Mouse (Mus musculus) brain, embryonic 18.5 days (tissue): ENCODE results near the gene Frmd5.

Source experiments
- DNase-seq: peaks from one replicate; pipeline ENCODE4 v3.0.0-alpha.2; 2012; ENCODE audit warnings: low read depth, low spot score

Gene Frmd5

DNA sequence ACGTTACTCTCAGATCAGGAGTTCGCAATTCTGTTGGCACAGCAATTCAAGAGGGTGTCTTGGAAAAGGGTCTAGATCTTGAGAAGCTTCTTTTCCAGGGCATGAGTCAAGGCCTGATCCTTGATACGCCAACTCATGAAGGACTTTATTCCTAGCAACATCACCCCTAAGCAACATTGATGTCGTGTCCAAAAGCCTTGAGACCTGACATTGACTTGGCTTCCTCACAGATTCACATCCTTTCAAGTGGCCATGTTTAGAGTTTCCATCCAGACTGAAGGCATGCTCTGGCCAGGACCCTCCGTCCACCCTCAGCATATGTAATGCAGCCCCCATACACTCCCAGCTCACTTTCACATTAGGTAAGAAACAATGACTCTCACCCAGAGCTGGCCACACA, 45.0 kb downstream of the Frmd5 start:
- DNase-seq, result no peak

DNA sequence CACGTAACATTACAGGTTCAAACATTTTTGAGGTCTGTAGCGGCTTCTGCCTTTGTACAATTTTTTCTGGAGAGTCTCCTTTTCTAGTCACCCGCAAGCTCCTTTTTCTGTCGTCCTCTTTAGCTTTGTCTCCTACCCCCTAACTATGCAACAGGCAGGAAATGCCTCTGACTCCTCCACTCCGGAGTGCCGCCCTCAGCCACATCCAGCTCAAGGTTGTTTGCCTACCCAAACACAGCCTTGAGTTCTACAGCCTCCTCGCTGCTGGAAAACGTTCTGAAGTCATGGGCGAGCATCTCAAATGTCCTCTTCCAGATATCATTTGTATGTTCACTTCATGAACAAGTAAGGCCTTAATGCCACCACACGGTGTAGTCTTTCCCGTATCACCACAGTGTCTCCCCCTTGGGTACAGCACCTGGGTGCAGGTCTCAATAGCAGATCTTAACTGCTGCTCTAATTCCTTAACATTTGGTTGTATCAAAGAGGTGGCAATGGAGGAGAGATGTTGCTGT, 45.5 kb downstream of the Frmd5 start:
- DNase-seq, result no peak

DNA sequence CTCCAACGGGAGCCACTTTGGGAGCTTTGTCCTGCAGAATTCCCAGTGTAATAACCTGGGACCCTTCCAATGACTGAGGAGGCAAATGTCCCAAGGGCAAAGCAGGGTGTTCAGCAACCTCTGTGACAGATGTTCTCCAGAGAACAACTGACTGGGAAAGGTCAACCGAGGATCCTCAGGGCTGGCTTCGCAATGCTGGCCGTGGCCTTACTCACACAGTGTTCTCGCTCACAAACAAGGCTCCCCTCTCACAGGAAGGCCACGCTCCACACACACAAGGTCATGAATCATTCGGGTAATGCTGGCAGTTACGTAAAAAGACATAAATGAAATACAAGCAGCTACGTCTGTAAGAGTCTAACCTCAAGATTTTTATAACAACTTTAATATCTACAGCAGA, 46.2 kb downstream of the Frmd5 start:
- no peak for DNase-seq

GRCm38 (mm10) chr2:121758258-121758657, 48.6 kb downstream of the Frmd5 start:
- no peak for DNase-seq

DNA sequence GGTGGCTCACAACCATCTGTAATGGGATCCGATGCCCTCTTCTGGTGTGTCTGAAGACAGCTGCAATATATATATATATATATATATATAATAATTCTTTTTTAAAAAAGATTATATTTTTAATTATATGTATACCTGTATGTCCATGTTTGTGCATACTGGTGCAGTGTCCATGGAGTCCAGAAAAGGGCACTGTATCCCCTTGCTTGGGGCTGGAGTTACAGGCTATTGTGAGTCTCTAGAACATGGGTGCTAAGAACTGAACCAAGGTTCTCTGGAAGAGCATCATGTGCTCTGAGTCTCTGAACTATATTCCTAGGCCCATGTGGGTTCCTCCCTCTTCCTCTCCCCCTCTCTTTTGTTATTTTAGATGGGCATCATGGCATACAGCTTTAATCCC, 50.6 kb downstream of the Frmd5 start:
- no peak for DNase-seq

DNA sequence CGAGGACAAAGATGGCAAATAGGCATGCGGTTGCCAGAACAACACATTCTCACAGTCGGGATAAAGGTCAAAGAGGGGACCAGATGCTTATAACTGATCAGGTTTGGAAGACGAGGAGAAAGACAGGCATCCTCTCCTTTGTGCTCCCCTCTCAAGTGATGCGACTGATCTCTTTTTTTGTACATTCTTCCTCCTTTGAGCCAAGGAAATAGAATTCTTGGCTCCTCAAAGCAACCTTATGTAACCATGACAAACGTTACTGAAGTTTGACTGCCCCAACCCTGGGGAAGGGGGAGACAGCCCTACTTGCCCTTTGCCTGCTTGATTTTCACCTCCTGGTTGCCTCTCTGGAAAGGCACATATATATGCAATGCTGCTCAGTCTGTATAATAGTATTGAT, 51.8 kb downstream of the Frmd5 start:
- no peak for DNase-seq

GRCm38 (mm10) chr2:121750121-121750520, 56.8 kb downstream of the Frmd5 start:
- no peak for DNase-seq

DNA sequence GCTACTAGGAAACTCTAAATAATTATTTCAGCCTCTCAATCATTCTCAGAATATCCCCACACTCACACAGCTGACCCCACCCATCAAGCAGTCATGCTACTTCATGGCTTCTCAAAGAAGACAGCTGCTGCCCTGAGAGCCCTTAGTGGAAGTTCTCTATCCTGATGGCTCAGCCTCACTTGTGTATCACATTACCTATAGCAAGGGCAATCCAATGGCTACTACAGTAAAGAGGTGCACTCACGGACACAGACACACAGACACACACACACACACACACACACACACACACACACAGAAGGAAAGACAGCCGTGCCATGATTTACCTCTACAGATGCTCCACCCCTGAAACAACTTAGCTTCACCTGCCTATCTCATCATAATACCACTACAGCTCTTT, 65.7 kb downstream of the Frmd5 start:
- DNase-seq, result no peak

- no peak for DNase-seq
These were observed 67.5 kb downstream of the Frmd5 start for GRCm38 (mm10) chr2:121739410-121739809.

- no peak for DNase-seq
These were observed 73.5 kb downstream of the Frmd5 start for GRCm38 (mm10) chr2:121733426-121733825.

DNA sequence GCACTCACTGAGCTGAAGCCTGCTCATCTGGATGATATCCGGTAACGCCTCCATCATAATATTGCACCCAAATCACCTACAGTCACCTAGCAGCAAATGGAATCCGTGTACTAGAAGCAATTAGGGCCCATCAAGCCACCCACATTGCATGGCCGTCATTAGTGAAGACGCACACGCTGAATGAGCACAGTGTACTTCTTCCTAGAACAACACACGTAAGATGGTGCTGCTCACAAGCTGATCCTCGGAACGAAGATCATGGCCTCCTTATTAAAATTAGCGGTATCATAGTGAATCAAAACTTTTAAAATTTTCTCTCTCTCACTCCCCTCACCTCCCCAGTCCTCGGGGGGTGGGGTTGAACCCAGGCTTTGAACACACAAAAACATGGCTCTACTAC, 76.4 kb downstream of the Frmd5 start:
- no peak for DNase-seq

DNA sequence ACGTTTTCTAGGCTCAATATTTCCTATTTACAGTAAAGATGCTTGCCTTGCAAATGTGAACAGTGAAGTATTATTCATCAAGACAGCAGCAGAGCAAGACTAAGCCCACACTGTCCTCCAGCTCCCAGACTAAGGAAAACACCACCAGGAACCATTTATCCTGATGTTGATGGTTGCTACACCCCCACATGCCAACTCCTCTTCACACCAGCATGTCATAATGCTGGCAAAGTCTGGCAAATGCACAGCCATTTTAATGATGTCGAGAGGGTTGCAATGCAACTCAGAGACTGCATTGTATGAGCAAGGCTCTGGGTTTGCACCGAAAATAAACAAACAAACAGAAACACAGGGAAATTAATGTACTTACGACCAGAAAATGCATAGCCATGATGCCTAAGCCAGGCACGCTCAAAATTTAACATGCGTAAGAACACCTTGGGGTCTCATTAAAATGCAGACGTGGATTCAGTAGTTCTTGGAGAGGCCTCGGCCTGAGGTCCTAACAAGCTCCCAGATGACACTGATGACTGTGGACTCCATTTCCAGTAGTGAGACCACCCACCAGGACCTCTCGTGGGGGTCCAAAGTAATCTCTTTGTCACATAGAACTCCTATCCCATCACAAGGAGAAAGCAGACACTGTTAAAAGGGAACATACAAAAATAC, 77.8 kb downstream of the Frmd5 start:
- DNase-seq, result no peak

- DNase-seq, result no peak
These were observed 82.0 kb downstream of the Frmd5 start for GRCm38 (mm10) chr2:121724866-121725265.

GRCm38 (mm10) chr2:121723796-121724195, 83.1 kb downstream of the Frmd5 start:
- no peak for DNase-seq

DNA sequence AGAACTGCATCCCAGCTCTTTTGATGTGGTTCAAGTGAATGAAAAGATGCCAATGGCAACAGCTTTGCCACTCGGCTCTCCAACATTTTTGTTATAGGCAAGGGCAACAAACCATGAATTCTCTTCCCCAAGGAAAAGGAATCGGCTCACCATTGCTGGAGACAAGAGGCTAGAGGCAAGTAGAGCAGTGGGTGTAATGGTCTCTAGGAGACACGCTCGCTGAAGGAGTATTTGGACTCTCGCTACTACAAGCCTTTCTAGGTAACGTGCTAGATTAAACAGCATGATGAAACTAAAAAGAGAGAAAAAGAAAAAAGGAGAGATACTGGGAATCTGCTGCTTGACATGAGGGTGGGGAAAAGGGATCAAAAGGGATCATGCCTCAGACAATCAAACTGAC, 87.9 kb downstream of the Frmd5 start:
- DNase-seq, result no peak

GRCm38 (mm10) chr2:121717133-121717532, 89.8 kb downstream of the Frmd5 start:
- peak; percentile 22 for DNase-seq

DNA sequence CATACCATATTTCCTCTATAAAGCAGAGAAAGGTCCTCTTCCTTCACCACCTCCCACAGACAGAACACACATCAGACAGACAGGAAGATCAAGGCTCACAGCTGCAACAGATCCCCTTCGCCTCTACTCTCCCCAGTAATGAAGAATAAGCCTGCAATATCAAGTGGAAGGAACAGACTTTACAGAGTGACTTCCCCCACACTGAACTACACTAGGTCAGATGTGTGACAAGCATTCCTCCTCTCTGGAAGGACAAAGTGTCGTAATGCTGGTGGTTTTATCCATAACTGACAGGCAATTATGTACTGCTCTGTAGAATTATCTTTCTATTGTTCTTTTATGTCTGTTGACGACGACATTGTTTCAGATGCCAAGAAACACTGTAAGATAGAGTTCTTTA, 93.3 kb downstream of the Frmd5 start:
- no peak for DNase-seq

- DNase-seq, result no peak
These were observed 95.0 kb downstream of the Frmd5 start for GRCm38 (mm10) chr2:121711748-121712384.

DNA sequence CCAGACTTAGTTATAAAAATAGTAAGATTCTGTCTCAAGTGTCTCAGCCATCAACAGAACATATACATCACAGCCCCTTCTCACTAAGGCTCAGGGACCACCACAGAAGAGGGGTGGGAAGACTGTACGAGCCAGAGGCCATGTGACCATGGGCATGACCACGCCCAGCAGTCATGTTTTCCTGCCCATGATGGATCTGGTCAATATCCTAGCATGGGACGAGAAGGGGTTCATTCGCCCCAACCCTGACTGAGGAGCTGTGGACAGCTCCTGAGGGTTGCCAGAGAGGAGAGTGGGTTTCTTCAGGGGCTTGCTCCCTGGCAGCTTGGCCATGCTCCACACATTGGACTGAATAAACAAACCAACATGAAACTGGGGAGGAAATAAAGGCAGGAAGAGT, 97.8 kb downstream of the Frmd5 start:
- no peak for DNase-seq

DNA sequence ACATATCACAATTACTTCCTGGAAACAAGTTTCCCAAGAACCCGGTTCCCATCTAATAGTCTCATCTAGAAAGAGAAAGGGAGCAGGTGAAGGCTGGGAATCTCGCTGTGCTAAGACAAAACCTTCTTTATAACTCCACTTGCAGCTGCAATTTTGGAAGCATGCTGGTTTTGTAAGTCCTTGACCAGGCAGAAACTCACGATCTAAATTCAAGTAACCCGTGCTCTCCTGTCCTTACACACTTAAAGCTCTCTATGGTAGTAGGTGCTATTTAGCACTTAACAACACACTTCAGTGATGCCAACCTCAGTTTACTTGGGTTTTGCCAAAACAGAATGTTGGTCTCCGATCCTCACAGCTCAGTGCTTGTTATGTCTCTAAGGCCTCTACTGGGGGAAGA, 99.4 kb downstream of the Frmd5 start:
- DNase-seq, result no peak

- no peak for DNase-seq
These were observed 101.1 kb downstream of the Frmd5 start for GRCm38 (mm10) chr2:121705756-121706155.

DNA sequence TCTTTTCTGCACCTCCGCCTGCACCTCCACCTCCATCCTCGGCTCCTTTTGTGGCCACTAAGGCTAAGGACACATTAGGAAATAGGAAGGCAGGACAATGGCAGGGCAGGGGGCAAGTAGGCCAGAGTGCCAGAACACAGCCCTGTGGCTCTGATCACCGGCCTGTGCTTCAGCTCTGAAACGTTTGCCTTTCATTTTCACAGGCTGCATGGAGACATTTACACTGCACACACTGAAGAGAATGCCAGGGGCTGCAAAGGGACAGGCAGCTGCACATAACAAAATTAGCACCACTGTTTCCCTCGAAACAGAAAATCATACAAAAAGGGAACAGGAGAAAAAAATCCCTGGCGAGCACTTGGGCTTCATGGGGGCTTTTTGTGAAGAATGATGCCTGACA, 107.6 kb downstream of the Frmd5 start:
- DNase-seq, result no peak

DNA sequence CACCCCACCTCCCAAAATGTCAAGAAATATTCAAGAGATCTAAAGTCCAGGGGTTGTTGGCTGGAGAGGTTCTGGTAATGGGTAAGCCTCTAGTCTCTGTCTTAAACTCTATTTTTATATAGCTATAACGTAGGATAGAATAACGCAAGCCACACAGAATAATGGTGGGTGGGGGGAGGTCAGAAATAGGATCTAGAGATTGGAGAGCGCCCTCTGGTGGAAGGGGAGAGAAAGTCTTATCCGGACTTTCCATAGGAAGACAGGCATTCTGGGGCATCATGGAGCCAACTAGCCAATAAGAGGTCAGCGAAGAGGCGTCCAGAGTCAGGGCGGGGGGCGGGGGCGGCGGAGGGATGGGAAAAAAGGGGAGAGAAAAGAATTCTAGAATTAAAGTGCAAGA, 111.5 kb downstream of the Frmd5 start:
- DNase-seq, result no peak

DNA sequence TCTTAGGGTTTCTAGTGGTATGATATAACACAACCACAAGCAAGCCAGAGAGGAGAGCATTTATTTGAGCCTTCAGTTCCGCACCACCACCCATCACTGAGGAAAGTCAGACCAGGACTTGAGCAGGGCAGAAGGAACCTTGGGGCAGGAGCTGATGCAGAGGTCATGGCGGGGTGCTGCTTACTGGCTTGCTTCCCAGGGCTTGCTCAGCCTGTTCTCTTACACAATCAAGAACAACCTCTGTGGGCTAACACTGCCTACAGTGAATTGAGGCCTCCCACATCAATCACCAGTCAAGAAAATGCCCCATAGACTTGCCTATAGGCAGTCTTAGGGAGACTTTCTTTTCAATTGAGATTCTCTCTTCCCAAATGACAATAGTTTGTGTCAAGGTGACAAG, 118.8 kb downstream of the Frmd5 start:
- DNase-seq, result no peak
